Mouse (Mus musculus): Measurements from ENCODE around the gene Ubqln1.

GRCm38 (mm10) chr13:58187751-58188150 is 27.7 kb downstream of the Ubqln1 start:
- TF ChIP-seq CTCF (IDR thresholded peaks at IDR 0.05; ENCODE audit: low read depth, low read length) (no peak), GATA1 (IDR thresholded peaks at IDR 0.05; ENCODE audit: borderline replicate concordance, low read length) (no peak), GATA2 (IDR thresholded peaks at IDR 0.05; ENCODE audit: borderline replicate concordance, low read depth, low read length) (no peak), TAL1 (conservative IDR thresholded peaks at IDR 0.05; ENCODE audit: low read depth, low read length) (no peak)

All from G1E (cell line).